Comparison of ENCODE assay signal across 8 mouse cellular contexts in genomic region chr1:183344886-183345816, GRCm38 (mm10). TPM values are rescaled to one million over a fixed set of nuclear protein-coding genes. Genes with fewer than 3 reads are reported as not detected.
DNase-seq lines count a peak whose midpoint lies in the region; ATAC-seq and TF ChIP-seq lines count a peak whose summit lies in the region.

No protein-coding gene starts in this region.

- no peaks in the 10 kb centered on the region for H3K9me3 ChIP-seq in G1E (replicated peaks)
- H3K9me3 ChIP-seq in forebrain, embryonic 15.5 days = no peaks in the 10 kb centered on the region
- H3K9me3 ChIP-seq in neural tube, embryonic 14.5 days (ENCODE audit: control insufficient read depth, low read length) = no peaks in the 10 kb centered on the region

- H3K27ac ChIP-seq in forebrain, embryonic 15.5 days (replicated peaks) = peak overlapping the region; percentile 87
- H3K27ac ChIP-seq in neural tube, embryonic 14.5 days (ENCODE audit: low read depth, low read length) = peak overlapping the region; percentile 82
- H3K27ac ChIP-seq in testis, adult 2 months (ENCODE audit: control insufficient read depth, insufficient read depth, low read depth, low read length) = peak overlapping the region; percentile 92

- H3K4me1 ChIP-seq in G1E (ENCODE audit: insufficient read depth, low read depth, low read length) = peaks cover 36% of the 10 kb centered on the region
- H3K4me1 ChIP-seq in forebrain, embryonic 15.5 days = peaks cover 20% of the 10 kb centered on the region
- H3K4me1 ChIP-seq in neural tube, embryonic 14.5 days (ENCODE audit: control insufficient read depth, insufficient read depth, low read length) = peaks cover 14% of the 10 kb centered on the region
- H3K4me1 ChIP-seq in testis, adult 2 months (ENCODE audit: control insufficient read depth, insufficient read depth, low read length) = peaks cover 4% of the 10 kb centered on the region; the same call in 1 of the 2 replicates

- DNase-seq in G1E (ENCODE audit: low spot score) = peak; percentile 90
- DNase-seq in cerebellum, adult 11-12 months = peak; percentile 82
- DNase-seq in heart, postnatal 14 days = peak; percentile 85 to 91
- DNase-seq in layer of hippocampus, adult 18-20 months (ENCODE audit: low spot score in 2 of 2) = peak; percentile 81 to 91
- peak; percentile 89 to 91 for DNase-seq in lung, adult 18-20 months

- peak; percentile 42 for TF ChIP-seq POLR2A in testis, adult 2 months (IDR thresholded peaks at IDR 0.05; ENCODE audit: control insufficient read depth, low read depth, low read length)

- H3K4me2 ChIP-seq in forebrain, embryonic 15.5 days (replicated peaks) = peak overlapping the region; percentile 82
- H3K4me2 ChIP-seq in neural tube, embryonic 14.5 days (ENCODE audit: low read depth, low read length) = peak overlapping the region; percentile 81

- intact Hi-C loops in heart, postnatal 14 days (cut with DNase I) = no loop called here

- peaks cover 57% of the 10 kb centered on the region for H3K36me3 ChIP-seq in G1E (replicated peaks)
- H3K36me3 ChIP-seq in forebrain, embryonic 15.5 days = peaks cover 29% of the 10 kb centered on the region
- H3K36me3 ChIP-seq in neural tube, embryonic 14.5 days (ENCODE audit: control insufficient read depth, insufficient read depth, low read length) = peaks cover 14% of the 10 kb centered on the region
- H3K36me3 ChIP-seq in testis, adult 2 months (ENCODE audit: control insufficient read depth, insufficient read depth, low read length) = no peaks in the 10 kb centered on the region; the same call in 1 of the 2 replicates

- peak overlapping the region; percentile 98 for H3K4me3 ChIP-seq in G1E (ENCODE audit: low read depth, low read length)
- H3K4me3 ChIP-seq in forebrain, embryonic 15.5 days = peak overlapping the region; percentile 95
- peak overlapping the region; percentile 98 for H3K4me3 ChIP-seq in neural tube, embryonic 14.5 days (ENCODE audit: low read depth, low read length)
- peak overlapping the region; percentile 96 for H3K4me3 ChIP-seq in testis, adult 2 months (ENCODE audit: control insufficient read depth, low read depth, low read length)

- no peaks in the 10 kb centered on the region for H3K27me3 ChIP-seq in G1E (ENCODE audit: insufficient read depth, low read length)
- H3K27me3 ChIP-seq in forebrain, embryonic 15.5 days = no peaks in the 10 kb centered on the region
- H3K27me3 ChIP-seq in neural tube, embryonic 14.5 days (ENCODE audit: control insufficient read depth, insufficient read depth, low read length) = no peaks in the 10 kb centered on the region
- H3K27me3 ChIP-seq in testis, adult 2 months (ENCODE audit: control insufficient read depth, insufficient read depth, low read length) = no peaks in the 10 kb centered on the region

- no peak for TF ChIP-seq CTCF in G1E (IDR thresholded peaks at IDR 0.05; ENCODE audit: low read depth, low read length)
- no peak for TF ChIP-seq CTCF in testis, adult 2 months (IDR thresholded peaks at IDR 0.05; ENCODE audit: control insufficient read depth, insufficient read depth, insufficient replicate concordance, low read depth, low read length)

- under 1% methylated on average over 72 of the region's 72 CpGs for WGBS in forebrain, embryonic 15.5 days
- WGBS in neural tube, embryonic 14.5 days = under 1% methylated on average over 70 of the region's 72 CpGs

- peak overlapping the region; percentile 78 for H3K9ac ChIP-seq in forebrain, embryonic 15.5 days (replicated peaks)
- peak overlapping the region; percentile 95 for H3K9ac ChIP-seq in neural tube, embryonic 14.5 days (replicated peaks; ENCODE audit: low read depth, low read length)

- ATAC-seq in G1E (ENCODE audit: extremely low read depth, insufficient number of reproducible peaks, low FRiP score, poor library complexity, severe bottlenecking) = peak; percentile 77
- ATAC-seq in forebrain, embryonic 15.5 days (replicated peaks) = peak; percentile 99
- ATAC-seq in neural tube, embryonic 14.5 days (ENCODE audit: low read depth) = peak; percentile 99

RNA-seq across cellular contexts. Expression of gene Mia3, which starts 24.2 kb away (rescaled TPM):
- total RNA-seq in G1E (2014; fragmentation: Nextera tagmentation) (66.7 and 88.9 TPM in 2 replicates), G1E (2017) (60.9 and 72.6 TPM in 2 replicates)
- 21.0 and 23.5 TPM in 2 replicates for polyA plus RNA-seq in G1E (2012)
- 92.9 and 98.8 TPM in 2 replicates for polyA plus RNA-seq in forebrain, embryonic 15.5 days (2015; fragmentation: Nextera tagmentation; extraction: Ambion mirVana)
- total RNA-seq in heart, postnatal 14 days (2021) = 100 to 1,000 TPM; 104 to 115 TPM
- total RNA-seq in layer of hippocampus, adult 18-20 months (2021) = 100 to 1,000 TPM; 197 to 218 TPM
- polyA plus RNA-seq in neural tube, embryonic 14.5 days (2014; fragmentation: Nextera tagmentation; extraction: Ambion mirVana) = 112 and 134 TPM in 2 replicates
- 60.4 and 79.5 TPM in 2 replicates for polyA plus RNA-seq in testis, adult 2 months (2012; rRNA removed)

RNA-seq across cellular contexts. Expression of gene Taf1a, which starts 43.6 kb away (rescaled TPM):
- 10.7 and 13.5 TPM in 2 replicates for total RNA-seq in G1E (2014; fragmentation: Nextera tagmentation)
- 15.1 and 16.4 TPM in 2 replicates for total RNA-seq in G1E (2017)
- polyA plus RNA-seq in G1E (2012) = 1.2 and 1.4 TPM in 2 replicates
- polyA plus RNA-seq in forebrain, embryonic 15.5 days (2015; fragmentation: Nextera tagmentation; extraction: Ambion mirVana) = 17.3 and 20.0 TPM in 2 replicates
- total RNA-seq in heart, postnatal 14 days (2021) = 10 to 100 TPM in 1 of 2 experiments, 1 to 10 TPM in 1; 9.6 to 13.0 TPM
- total RNA-seq in layer of hippocampus, adult 18-20 months (2021) = 10 to 100 TPM; 18.2 to 18.9 TPM
- polyA plus RNA-seq in neural tube, embryonic 14.5 days (2014; fragmentation: Nextera tagmentation; extraction: Ambion mirVana) = 16.1 and 17.2 TPM in 2 replicates
- polyA plus RNA-seq in testis, adult 2 months (2012; rRNA removed) = 11.0 and 15.0 TPM in 2 replicates

RNA-seq across cellular contexts. Expression of gene Brox, which starts 48.1 kb away (rescaled TPM):
- total RNA-seq in G1E (2014; fragmentation: Nextera tagmentation) (57.6 and 81.9 TPM in 2 replicates), G1E (2017) (85.8 and 85.9 TPM in 2 replicates)
- polyA plus RNA-seq in G1E (2012) = 2.0 and 5.4 TPM in 2 replicates
- polyA plus RNA-seq in forebrain, embryonic 15.5 days (2015; fragmentation: Nextera tagmentation; extraction: Ambion mirVana) = 102 and 106 TPM in 2 replicates
- 10 to 100 TPM; 36.1 to 40.1 TPM for total RNA-seq in heart, postnatal 14 days (2021)
- 10 to 100 TPM; 49.2 to 50.1 TPM for total RNA-seq in layer of hippocampus, adult 18-20 months (2021)
- 122 and 135 TPM in 2 replicates for polyA plus RNA-seq in neural tube, embryonic 14.5 days (2014; fragmentation: Nextera tagmentation; extraction: Ambion mirVana)
- polyA plus RNA-seq in testis, adult 2 months (2012; rRNA removed) = 7.6 and 8.5 TPM in 2 replicates

RNA-seq across cellular contexts. Expression of gene Aida, which starts 48.8 kb away (rescaled TPM):
- 29.0 and 53.4 TPM in 2 replicates for total RNA-seq in G1E (2014; fragmentation: Nextera tagmentation)
- 42.8 and 48.2 TPM in 2 replicates for total RNA-seq in G1E (2017)
- 14.3 and 16.9 TPM in 2 replicates for polyA plus RNA-seq in G1E (2012)
- 54.0 and 55.5 TPM in 2 replicates for polyA plus RNA-seq in forebrain, embryonic 15.5 days (2015; fragmentation: Nextera tagmentation; extraction: Ambion mirVana)
- total RNA-seq in heart, postnatal 14 days (2021) = 10 to 100 TPM; 22.4 to 28.4 TPM
- 10 to 100 TPM; 49.8 to 53.9 TPM for total RNA-seq in layer of hippocampus, adult 18-20 months (2021)
- 29.0 and 29.2 TPM in 2 replicates for polyA plus RNA-seq in neural tube, embryonic 14.5 days (2014; fragmentation: Nextera tagmentation; extraction: Ambion mirVana)
- polyA plus RNA-seq in testis, adult 2 months (2012; rRNA removed) = 16.0 and 18.9 TPM in 2 replicates

Comparison
In these comparisons a context has a peak if more than half of its experiments do, and no peak if none do; other contexts are left out.
1. Peak in every context shown above with its lines: DNase-seq, ATAC-seq, H3K4me3 ChIP-seq and H3K27ac ChIP-seq.
2. RNA of gene Brox, which starts 48.1 kb away (polyA plus RNA-seq): 122 to 135 TPM in neural tube, embryonic 14.5 days and 102 to 106 TPM in forebrain, embryonic 15.5 days; 7.6 to 8.5 TPM in testis, adult 2 months and 2.0 to 5.4 TPM in G1E; every median in the first group is over 10 times any median in the second.